Mouse (Mus musculus): Measurements from ENCODE around the gene Stra6. TPM values are rescaled to one million over a fixed set of nuclear protein-coding genes. Genes with fewer than 3 reads are reported as not detected.
A peak's percentile ranks its signal among the peaks of the same experiment; 100 is the strongest.

Stra6 gene
- total and polyA plus RNA-seq, 3 experiments: 0.11 TPM; not detected in 2

GRCm38 (mm10) chr9:58027426-58028180, 36.0 kb upstream of the Stra6 start:
- Histone ChIP-seq H3K4me1 (ENCODE audit: insufficient read depth, low read depth, low read length) (no peaks in the 10 kb centered on the region), H3K9me3 (replicated peaks) (no peaks in the 10 kb centered on the region), H3K27me3 (ENCODE audit: insufficient read depth, low read length) (peaks cover 17% of the 10 kb centered on the region), H3K36me3 (replicated peaks) (no peaks in the 10 kb centered on the region), H3K4me3 (ENCODE audit: low read depth, low read length) (no peak overlapping the region)
- peak; percentile 15; the same call in 1 of the 2 replicates for ATAC-seq (ENCODE audit: extremely low read depth, insufficient number of reproducible peaks, low FRiP score, poor library complexity, severe bottlenecking)
- TF ChIP-seq GATA1 (IDR thresholded peaks at IDR 0.05; ENCODE audit: borderline replicate concordance, low read length) (no peak), CTCF (IDR thresholded peaks at IDR 0.05; ENCODE audit: low read depth, low read length) (no peak), GATA2 (IDR thresholded peaks at IDR 0.05; ENCODE audit: borderline replicate concordance, low read depth, low read length) (no peak), POLR2AphosphoS5 (IDR thresholded peaks at IDR 0.05; ENCODE audit: insufficient replicate concordance, low read depth, low read length) (no peak), TAL1 (conservative IDR thresholded peaks at IDR 0.05; ENCODE audit: low read depth, low read length) (no peak)
- DNase-seq (ENCODE audit: low spot score): no peak

DNA sequence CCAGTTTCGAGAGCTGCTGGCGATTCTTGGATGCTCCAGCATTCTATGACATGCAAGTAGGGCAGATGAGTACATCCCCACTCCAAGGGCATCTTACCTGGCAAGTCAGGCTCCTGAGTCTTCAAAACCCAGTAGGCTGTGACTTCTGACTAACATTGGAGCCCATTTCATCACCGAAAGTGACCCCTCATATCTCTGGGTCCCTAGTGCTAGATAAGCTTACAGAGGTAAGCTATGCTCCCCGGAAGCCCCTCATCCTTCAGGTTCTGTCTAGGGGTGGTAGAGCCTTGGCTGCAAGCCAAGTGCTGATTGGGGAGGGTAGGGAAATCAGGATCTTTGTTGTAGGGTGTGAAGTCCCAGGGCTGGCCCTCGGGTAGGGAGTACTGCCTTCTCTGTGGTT, 34.7 kb upstream of the Stra6 start:
- Histone ChIP-seq H3K4me3 (ENCODE audit: low read depth, low read length) (no peak overlapping the region), H3K4me1 (ENCODE audit: insufficient read depth, low read depth, low read length) (no peaks in the 10 kb centered on the region), H3K9me3 (replicated peaks) (no peaks in the 10 kb centered on the region), H3K36me3 (replicated peaks) (no peaks in the 10 kb centered on the region), H3K27me3 (ENCODE audit: insufficient read depth, low read length) (peaks cover 22% of the 10 kb centered on the region)
- no peak for TF ChIP-seq GATA2 (IDR thresholded peaks at IDR 0.05; ENCODE audit: borderline replicate concordance, low read depth, low read length)
- TF ChIP-seq POLR2AphosphoS5 (IDR thresholded peaks at IDR 0.05; ENCODE audit: insufficient replicate concordance, low read depth, low read length): no peak
- TF ChIP-seq GATA1 (IDR thresholded peaks at IDR 0.05; ENCODE audit: borderline replicate concordance, low read length): no peak
- TF ChIP-seq CTCF (IDR thresholded peaks at IDR 0.05; ENCODE audit: low read depth, low read length): no peak
- no peak for TF ChIP-seq TAL1 (conservative IDR thresholded peaks at IDR 0.05; ENCODE audit: low read depth, low read length)
- DNase-seq (ENCODE audit: low spot score) (no peak), ATAC-seq (ENCODE audit: extremely low read depth, insufficient number of reproducible peaks, low FRiP score, poor library complexity, severe bottlenecking) (no peak)

GRCm38 (mm10) chr9:58029635-58030034, 34.0 kb upstream of the Stra6 start:
- ATAC-seq (ENCODE audit: extremely low read depth, insufficient number of reproducible peaks, low FRiP score, poor library complexity, severe bottlenecking): no peak
- TF ChIP-seq POLR2AphosphoS5 (IDR thresholded peaks at IDR 0.05; ENCODE audit: insufficient replicate concordance, low read depth, low read length) (no peak), TAL1 (conservative IDR thresholded peaks at IDR 0.05; ENCODE audit: low read depth, low read length) (no peak), GATA1 (IDR thresholded peaks at IDR 0.05; ENCODE audit: borderline replicate concordance, low read length) (no peak), CTCF (IDR thresholded peaks at IDR 0.05; ENCODE audit: low read depth, low read length) (no peak), GATA2 (IDR thresholded peaks at IDR 0.05; ENCODE audit: borderline replicate concordance, low read depth, low read length) (no peak)
- Histone ChIP-seq H3K4me1 (ENCODE audit: insufficient read depth, low read depth, low read length) (no peaks in the 10 kb centered on the region), H3K4me3 (ENCODE audit: low read depth, low read length) (no peak overlapping the region), H3K36me3 (replicated peaks) (no peaks in the 10 kb centered on the region), H3K27me3 (ENCODE audit: insufficient read depth, low read length) (peaks cover 22% of the 10 kb centered on the region), H3K9me3 (replicated peaks) (no peaks in the 10 kb centered on the region)
- DNase-seq (ENCODE audit: low spot score): no peak

GRCm38 (mm10) chr9:58031895-58032294, 31.7 kb upstream of the Stra6 start:
- H3K9me3 ChIP-seq (replicated peaks): no peaks in the 10 kb centered on the region
- no peaks in the 10 kb centered on the region for H3K36me3 ChIP-seq (replicated peaks)
- no peak overlapping the region for H3K4me3 ChIP-seq (ENCODE audit: low read depth, low read length)
- no peaks in the 10 kb centered on the region for H3K4me1 ChIP-seq (ENCODE audit: insufficient read depth, low read depth, low read length)
- ATAC-seq (ENCODE audit: extremely low read depth, insufficient number of reproducible peaks, low FRiP score, poor library complexity, severe bottlenecking) (no peak), DNase-seq (ENCODE audit: low spot score) (no peak)
- peaks cover 27% of the 10 kb centered on the region for H3K27me3 ChIP-seq (ENCODE audit: insufficient read depth, low read length)
- no peak for TF ChIP-seq POLR2AphosphoS5 (IDR thresholded peaks at IDR 0.05; ENCODE audit: insufficient replicate concordance, low read depth, low read length)
- no peak for TF ChIP-seq GATA2 (IDR thresholded peaks at IDR 0.05; ENCODE audit: borderline replicate concordance, low read depth, low read length)
- TF ChIP-seq GATA1 (IDR thresholded peaks at IDR 0.05; ENCODE audit: borderline replicate concordance, low read length): no peak
- no peak for TF ChIP-seq CTCF (IDR thresholded peaks at IDR 0.05; ENCODE audit: low read depth, low read length)
- TF ChIP-seq TAL1 (conservative IDR thresholded peaks at IDR 0.05; ENCODE audit: low read depth, low read length): no peak

DNA sequence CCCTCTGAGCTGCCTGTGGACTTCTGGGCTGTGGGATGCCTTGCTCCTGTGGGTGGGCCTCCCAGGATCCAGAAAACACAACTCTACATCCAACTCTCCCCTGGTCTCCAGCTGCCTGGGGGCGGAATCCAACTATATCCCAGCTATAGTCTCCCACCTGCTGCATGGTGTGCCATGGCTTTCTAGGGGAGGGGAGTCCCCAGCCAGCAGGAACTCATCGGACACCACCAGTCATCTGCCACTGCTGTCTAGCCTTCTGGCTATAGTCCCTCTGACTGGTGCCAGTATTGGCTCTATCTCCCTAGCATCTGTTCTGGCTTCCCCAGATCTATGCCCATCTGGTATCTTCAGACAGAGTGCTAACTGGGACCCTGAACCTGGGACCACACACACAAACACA, 28.1 kb upstream of the Stra6 start:
- ATAC-seq (ENCODE audit: extremely low read depth, insufficient number of reproducible peaks, low FRiP score, poor library complexity, severe bottlenecking) (no peak), DNase-seq (ENCODE audit: low spot score) (no peak)
- H3K4me3 ChIP-seq (ENCODE audit: low read depth, low read length): no peak overlapping the region
- H3K4me1 ChIP-seq (ENCODE audit: insufficient read depth, low read depth, low read length): no peaks in the 10 kb centered on the region
- no peaks in the 10 kb centered on the region for H3K9me3 ChIP-seq (replicated peaks)
- TF ChIP-seq TAL1 (conservative IDR thresholded peaks at IDR 0.05; ENCODE audit: low read depth, low read length) (no peak), GATA2 (IDR thresholded peaks at IDR 0.05; ENCODE audit: borderline replicate concordance, low read depth, low read length) (no peak), GATA1 (IDR thresholded peaks at IDR 0.05; ENCODE audit: borderline replicate concordance, low read length) (no peak), CTCF (IDR thresholded peaks at IDR 0.05; ENCODE audit: low read depth, low read length) (no peak), POLR2AphosphoS5 (IDR thresholded peaks at IDR 0.05; ENCODE audit: insufficient replicate concordance, low read depth, low read length) (no peak)
- no peaks in the 10 kb centered on the region for H3K36me3 ChIP-seq (replicated peaks)
- H3K27me3 ChIP-seq (ENCODE audit: insufficient read depth, low read length): peaks cover 32% of the 10 kb centered on the region

DNA sequence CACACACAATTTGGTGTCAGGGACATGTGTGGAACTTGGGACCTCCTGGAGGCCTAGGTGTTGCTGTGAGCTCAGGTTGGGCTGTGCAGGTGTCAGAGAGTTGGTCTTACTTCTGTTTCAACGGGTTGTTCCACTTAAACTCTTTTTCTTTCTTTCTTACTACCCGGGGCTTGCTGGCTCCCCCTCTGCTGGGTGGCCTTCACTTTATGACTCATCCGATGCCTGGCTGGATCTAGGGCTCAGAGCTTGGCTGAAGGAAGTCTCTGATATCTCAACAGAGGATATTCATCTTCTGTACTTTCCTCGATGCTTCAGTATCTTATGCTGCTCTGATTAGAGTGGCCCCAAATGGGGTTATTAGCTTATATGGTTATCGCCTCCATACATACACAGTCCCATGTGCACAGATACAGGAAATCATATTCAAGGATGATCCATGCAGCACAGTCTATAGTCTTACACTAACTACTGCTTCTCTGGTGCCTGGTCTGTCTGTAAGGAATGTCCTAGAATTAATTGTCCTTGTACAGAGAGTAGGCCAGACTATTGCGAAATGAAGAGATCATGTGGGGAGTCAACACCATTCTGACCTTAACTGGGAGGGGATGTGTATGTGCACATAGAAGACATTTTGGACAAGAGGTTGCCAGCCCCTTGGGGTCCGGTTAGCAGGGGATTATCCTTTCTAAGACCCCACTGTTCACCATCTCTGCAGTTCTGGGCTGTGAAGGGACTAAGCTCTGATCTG, 27.5 kb upstream of the Stra6 start:
- Histone ChIP-seq H3K9me3 (replicated peaks) (no peaks in the 10 kb centered on the region), H3K4me3 (ENCODE audit: low read depth, low read length) (no peak overlapping the region), H3K4me1 (ENCODE audit: insufficient read depth, low read depth, low read length) (no peaks in the 10 kb centered on the region), H3K27me3 (ENCODE audit: insufficient read depth, low read length) (peaks cover 32% of the 10 kb centered on the region), H3K36me3 (replicated peaks) (no peaks in the 10 kb centered on the region)
- TF ChIP-seq POLR2AphosphoS5 (IDR thresholded peaks at IDR 0.05; ENCODE audit: insufficient replicate concordance, low read depth, low read length) (no peak), TAL1 (conservative IDR thresholded peaks at IDR 0.05; ENCODE audit: low read depth, low read length) (no peak), GATA2 (IDR thresholded peaks at IDR 0.05; ENCODE audit: borderline replicate concordance, low read depth, low read length) (no peak), GATA1 (IDR thresholded peaks at IDR 0.05; ENCODE audit: borderline replicate concordance, low read length) (no peak), CTCF (IDR thresholded peaks at IDR 0.05; ENCODE audit: low read depth, low read length) (no peak)
- DNase-seq (ENCODE audit: low spot score) (no peak), ATAC-seq (ENCODE audit: extremely low read depth, insufficient number of reproducible peaks, low FRiP score, poor library complexity, severe bottlenecking) (no peak)

Data from G1E (cell line).